Mouse (Mus musculus): ENCODE measurements at regions not wholly inside any gene's neighbourhood (a gene's known extent, or its start where the extent isn't known, plus 50 kb on each side); places are given as distances from the start of the nearest gene placed in this dataset.

DNA sequence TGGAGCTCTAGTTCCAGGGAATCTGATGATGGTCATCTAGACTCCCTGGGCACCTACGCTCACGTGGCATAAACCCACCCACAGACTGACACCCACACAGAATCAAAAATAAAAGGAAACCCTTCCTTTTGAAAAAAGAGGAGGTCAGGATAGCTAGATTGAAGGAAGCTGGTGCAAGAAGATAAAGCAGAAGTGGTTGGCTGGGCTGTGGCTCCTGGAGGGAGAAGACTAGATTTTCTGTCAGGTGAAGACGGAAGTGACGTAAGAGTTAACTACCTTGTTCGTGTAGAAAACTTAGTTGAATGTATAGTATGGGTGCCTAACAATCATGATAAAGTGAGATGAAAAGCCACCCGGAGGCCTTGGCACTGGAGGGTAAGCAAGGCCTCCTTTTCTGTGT lies 95.1 kb downstream of the Stk35 start:
- no peak for TF ChIP-seq POLR2A (IDR thresholded peaks at IDR 0.05; ENCODE audit: insufficient read depth, low read depth, low read length)
- no peak for TF ChIP-seq CTCF (IDR thresholded peaks at IDR 0.05; ENCODE audit: insufficient read depth, low read depth, low read length)
